Mouse (Mus musculus) right cerebral cortex, postnatal 4 days (tissue): ENCODE data around the gene Atf6.

Experiments used
- DNase-seq: peaks from one replicate; pipeline ENCODE4 v3.0.0-alpha.2; 2022

Atf6 gene

GRCm38 (mm10) chr1:170702263-170702662, 165.3 kb downstream of the Atf6 start:
- DNase-seq = no peak

GRCm38 (mm10) chr1:170701582-170701981, 166.0 kb downstream of the Atf6 start:
- no peak for DNase-seq

DNA sequence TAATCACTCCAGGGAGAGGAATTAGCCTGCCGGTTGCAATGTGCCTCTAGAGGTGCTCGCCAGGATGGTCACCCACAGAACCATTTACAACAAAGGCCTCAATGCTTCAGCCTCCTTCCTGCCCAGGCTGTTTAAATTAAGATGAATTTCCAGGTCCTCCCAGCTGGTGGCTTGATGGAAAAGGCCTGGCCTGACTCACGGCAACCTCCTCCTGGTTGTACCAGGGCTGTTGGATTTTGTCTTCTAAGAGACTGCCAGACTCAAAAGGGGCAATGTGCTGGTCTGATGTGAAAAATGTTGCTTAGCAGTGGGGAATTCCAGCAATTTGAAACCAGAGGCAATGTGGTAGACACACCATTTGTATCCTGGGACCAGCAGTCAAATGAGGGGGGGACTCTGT, 166.4 kb downstream of the Atf6 start:
- DNase-seq = no peak

DNA sequence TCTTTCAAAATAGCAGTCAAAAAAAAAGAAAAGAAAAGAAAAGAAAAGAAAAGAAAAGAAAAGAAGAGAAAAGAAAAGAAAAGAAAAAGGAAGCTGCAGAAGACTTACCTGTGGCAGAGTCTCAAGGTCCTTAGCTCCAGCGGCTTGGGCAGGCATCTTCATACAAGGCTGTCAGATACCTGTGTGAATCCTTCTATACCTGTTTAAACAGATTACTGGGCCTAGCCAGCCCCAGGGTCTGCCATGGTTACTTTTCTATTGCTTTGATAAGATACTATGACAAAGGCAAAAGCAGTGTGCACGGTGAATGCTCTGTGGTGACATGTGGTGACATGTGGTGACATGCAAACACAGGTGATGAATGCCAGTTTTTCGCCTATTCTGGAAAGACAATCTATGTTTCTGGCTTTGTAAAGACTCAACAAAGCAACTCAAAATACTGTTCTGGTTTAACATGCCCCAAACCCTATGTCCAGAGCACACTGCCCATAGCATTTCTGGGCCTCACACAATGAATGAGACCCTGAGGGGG, 167.0 kb downstream of the Atf6 start:
- no peak for DNase-seq

GRCm38 (mm10) chr1:170699553-170699952, 168.0 kb downstream of the Atf6 start:
- no peak for DNase-seq

DNA sequence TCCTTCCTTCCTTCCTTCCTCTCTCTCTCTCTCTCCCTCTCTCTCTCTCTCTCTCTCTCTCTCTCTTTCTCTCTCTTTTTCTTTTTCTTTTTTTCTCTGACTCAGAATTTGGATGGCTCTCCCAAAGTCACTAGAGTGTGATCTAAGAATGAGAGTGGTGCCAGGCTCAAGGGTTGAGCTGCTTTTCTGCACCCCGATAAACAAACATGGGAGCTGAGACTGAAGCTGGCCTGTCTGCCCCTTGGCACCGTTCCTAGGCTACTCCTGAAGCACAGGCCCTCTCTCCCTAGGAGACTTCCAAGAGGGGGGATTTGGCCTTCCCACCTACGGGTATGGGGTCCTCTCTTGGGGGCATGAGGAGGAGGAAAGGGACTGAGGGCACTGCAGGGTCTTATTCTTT, 168.8 kb downstream of the Atf6 start:
- no peak for DNase-seq

GRCm38 (mm10) chr1:170697771-170698356, 169.7 kb downstream of the Atf6 start:
- no peak for DNase-seq

DNA sequence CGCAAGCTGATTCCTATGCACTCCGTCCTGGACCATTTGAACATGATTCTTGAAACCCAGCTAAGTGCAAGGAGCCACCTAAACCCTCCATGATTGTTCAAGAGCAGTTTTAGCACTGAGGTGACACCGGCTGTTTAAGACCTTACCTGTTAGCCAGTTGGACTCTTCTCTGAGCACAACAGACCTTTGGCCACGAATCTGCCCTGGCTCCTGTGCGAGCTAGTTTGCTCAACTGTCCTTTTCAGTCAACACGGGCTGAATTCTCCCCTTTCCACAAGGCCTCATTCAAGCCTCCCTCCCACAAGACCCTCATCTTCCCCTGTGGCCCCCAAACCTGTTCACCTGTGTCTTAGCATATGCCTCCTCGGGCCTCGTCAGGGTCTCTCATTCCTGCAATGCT, 170.6 kb downstream of the Atf6 start:
- DNase-seq = no peak

- DNase-seq = no peak
Observed at GRCm38 (mm10) chr1:170695326-170695725, 172.2 kb downstream of the Atf6 start.

DNA sequence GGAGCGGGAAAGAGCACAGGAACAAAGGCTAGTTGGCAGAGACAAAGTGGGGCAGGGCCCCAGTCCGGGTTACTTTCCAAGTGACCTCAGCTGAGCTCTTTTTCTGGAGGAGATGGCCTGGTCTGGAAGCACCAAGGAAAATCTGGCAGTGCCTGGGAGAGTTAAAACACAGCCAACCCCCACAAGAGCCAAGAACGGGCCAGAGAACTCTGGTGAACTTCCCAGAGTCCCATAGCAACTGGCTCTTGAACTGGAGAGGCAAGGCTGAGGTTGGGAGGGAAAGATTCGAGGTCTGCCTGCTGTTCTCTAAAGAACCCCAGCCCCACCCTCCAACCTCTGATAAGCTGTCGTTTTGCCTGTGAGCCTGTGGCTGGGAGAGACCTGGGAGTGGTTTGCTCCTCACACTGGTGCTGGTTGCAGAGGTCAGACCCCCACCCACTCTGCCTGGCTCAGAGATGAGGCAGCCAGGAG, 172.7 kb downstream of the Atf6 start:
- no peak for DNase-seq

- no peak for DNase-seq
Observed at GRCm38 (mm10) chr1:170691301-170691700, 176.3 kb downstream of the Atf6 start.

- DNase-seq = no peak
Observed at GRCm38 (mm10) chr1:170689773-170690172, 177.8 kb downstream of the Atf6 start.

DNA sequence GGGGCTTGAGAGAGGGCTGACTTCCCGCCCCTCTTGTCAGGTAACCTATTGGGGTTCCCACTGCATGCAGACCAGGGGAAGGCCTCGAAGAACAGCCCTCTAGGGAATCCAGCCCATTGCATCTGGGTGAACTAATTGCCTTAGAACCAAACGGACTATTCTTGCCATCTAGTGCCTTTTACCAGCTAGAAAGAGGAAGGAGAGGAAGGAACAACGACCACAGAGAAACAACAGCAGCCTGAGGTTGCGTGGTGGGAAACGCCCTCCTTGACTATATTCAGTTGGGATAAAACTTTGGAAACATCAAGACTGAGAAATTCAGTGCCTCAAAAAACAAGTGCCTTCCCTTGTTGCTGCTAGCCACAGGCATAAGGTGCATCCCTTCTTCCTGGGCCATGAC, 183.7 kb downstream of the Atf6 start:
- DNase-seq = no peak

- no peak for DNase-seq
Observed at GRCm38 (mm10) chr1:170679624-170680023, 187.9 kb downstream of the Atf6 start.

DNA sequence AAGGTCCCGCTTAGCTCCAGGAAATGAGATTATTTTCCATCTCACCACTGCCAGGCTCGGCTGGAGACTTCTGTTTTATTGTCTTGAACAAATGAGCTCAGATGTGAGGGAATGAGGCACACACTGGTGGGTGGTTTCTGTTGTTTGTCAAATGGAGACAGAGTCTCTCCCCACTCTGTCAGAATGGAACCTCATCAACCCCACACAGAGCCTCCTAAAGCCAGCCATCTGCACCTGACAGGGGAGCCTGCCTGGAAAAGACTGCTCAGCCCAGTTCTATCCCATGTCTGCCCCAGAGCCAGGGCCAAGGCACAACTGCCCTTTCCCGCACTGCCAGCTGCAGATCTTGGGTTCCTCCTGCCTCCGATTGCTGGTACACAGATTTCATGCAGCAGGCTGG, 188.7 kb downstream of the Atf6 start:
- no peak for DNase-seq

DNA sequence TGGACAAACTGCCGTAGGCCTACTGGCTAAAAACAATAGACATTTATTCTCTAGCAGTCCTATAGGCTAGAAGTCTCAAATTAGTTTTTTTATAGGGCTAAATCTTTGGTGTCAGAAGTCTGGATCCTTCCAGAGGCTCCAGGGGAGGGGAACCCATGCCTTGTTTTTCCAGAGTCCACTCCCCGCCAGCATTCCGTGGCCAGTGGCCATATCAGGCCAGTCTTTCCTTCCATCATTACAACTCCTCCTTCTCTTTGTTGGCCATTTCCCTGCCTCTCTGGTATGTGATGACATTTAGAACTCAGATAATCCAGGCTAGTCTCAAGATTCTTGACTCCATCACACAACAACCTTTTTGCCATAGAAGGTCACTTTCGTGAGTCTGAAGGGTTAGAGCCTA, 189.9 kb downstream of the Atf6 start:
- no peak for DNase-seq

- no peak for DNase-seq
Observed at GRCm38 (mm10) chr1:170674184-170674775, 193.3 kb downstream of the Atf6 start.

DNA sequence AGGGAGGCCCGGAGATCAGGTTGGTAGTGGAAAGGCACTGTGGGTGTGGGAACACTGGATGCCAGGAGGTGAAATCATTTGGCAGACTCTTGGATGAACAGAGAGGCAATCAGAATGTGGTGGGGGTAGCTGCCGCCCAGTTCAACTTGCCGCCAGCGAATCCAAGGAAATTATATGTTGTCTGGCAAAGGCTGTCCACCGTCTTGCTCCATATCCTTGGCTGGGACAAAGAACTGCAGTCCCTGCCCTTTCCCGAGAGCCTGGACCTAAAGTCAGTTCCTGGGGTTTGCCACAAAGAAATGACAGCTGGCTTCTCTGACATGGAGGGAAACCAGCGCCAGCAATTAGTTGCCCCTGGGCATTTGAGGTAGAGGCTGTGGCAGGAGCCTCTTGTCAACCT, 202.4 kb downstream of the Atf6 start:
- DNase-seq = no peak

DNA sequence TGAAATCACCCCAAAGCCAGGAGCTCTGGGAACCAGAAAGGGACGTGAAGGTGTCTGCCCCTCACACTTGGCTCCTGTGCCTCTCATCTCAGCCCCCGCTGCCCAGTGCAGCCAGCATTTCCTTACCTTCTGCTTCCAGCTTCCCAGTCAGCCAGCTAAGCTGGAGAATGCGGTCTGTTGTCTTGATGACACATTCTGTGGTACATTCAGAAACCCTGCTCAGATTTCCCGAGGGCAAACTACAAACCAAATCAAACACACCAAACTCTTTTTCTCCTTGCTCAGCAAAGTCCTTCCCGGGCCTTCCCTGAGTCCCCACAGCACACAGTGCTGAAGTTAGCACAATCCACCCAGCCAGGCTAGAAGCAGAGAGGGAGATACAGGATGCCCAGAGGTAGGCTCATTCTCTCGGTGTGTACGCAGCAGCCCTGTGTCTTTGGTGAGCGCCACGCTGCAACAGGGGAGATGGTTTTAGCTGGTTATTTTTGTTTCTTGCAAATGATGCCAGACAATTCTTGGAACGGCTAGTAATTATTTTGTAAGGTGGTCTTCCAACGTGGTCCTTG, 202.9 kb downstream of the Atf6 start:
- no peak for DNase-seq

DNA sequence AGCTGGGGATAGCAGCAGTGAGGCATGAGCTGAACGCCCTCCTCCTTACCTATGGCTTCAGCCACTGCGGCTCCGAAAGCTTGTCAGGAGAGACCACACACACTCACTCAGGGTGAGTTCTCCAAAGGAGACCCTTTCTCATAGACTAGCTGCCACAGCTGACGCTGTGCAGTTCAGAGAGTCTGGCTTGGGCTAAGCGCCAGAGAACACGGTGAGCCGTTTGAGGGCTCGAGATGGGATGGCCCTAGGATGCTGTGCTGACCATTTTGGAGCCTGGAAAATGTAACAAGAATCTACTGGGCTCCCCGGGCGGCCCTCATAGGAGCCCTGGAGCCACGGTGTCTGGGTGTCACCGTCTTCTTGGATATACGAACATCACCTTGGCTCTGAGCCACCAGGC, 208.3 kb downstream of the Atf6 start:
- no peak for DNase-seq

DNA sequence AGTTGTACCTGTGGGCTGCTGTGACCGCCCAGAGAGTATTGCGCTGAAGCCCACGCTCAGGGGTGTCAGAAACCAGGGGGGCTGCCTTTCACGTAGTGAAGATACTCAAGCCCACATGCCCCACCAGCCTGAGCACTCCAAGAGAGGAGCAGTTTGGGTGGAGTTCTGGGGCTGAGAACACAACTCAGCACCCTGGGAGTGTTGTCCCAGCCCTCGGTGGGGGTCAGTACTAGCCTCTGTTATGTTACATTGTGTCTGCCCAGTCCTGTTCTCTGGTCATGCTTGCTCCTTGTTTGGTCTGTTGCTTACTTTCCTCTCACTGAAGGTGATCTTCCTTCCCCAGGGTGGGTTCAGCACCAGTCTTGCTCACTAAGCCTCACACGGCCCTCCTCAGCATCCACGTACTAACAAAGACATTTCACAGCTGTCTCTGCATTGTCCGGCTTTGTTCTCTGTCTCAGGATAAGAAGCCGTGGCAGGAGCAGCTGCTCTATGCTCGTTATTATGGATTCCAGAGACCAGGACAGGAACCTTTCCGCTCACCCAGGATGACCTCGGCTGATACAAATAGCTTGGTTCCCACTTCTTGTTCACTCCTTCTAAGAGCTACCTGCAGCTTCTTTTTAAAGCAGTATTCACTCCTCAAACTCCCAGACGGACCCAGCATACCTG, 209.8 kb downstream of the Atf6 start:
- DNase-seq = no peak

DNA sequence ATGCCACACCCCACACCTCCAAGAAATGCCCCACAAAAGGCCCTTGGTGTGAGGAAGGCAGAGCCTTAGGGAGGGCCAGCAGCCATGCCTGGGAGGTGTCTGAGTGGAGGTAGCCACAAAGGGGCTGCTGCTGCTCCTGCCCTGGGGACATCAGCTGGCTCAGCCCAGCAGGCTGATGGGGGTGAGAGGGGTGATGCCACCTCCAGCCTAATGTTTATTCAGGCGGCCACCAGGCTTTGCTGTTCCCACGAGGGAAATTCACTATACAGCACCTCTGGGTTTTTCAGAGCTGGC, 210.4 kb downstream of the Atf6 start:
- no peak for DNase-seq

DNA sequence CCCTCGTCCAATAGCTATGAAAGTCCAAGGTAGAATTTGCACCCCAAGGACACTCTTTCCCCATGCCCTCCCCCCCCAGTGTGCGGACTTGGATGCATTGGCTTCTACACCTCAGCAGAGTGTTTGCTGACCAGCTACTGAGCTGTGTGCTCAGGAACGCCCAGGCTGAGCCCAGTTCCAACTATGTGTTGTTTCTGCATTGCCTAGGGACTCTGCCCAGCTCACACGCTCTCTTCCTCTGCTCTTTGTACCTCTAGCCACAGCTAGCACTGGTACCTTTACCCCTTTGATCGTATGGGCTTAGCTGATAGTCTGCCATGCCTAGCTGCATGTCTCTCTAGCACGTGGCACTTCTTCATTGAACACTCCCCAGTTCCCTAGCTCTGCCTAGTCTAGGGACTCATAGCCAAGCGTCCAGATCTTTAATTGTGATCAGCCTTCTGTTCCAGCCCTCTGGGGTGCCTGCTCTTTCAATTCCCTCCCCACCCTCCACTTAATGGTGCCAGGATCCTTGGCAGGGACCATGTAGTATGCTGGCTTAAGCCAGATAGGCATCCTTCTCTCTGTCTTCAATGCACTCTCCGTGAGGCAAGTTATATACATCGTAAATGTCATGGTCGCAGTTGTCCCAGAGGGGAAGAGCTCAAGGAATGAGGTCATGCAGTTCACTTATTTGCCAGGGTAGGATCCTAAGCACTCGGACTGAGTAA, 210.9 kb downstream of the Atf6 start:
- DNase-seq = no peak
